Mouse (Mus musculus): ENCODE results near the gene Nkx1-2. TPM values are rescaled to one million over a fixed set of nuclear protein-coding genes. Genes with fewer than 3 reads are reported as not detected.

Gene Nkx1-2
- total RNA-seq, 2 experiments from 2014 or later, result not detected

DNA sequence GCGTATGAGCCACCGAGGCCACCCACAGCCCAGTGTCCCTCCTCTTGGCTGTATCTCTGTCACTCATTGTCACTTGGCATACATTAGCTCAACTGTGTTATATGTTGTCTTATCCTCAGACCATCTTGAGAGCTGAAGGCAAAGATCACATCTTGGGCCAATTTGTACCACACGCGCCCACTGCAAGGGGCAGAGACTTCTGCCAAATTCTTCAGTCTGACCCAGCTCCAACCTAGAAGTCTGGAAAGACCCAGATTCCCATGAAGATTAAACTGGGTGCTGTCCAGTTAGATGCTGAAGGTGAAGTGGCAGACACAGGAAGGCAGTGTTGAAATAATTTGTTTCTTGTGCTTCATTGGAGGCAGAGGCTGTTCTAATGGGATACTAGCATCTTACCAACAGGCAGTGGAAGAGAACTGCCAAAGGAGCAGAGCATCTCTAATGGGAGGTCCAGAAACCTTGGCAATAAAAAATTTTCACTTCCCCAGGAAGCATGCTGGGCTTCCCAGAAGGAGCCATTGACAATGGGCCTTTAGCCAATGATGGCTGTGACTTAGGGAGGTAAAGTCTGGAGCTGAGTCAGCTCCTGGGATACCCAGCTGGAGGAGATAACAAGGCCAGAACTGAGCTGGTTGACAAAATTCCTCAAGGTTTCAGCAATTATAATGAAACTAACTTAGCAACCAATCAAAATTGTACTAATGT lies 9.0 kb upstream of the Nkx1-2 start:
- no peak for DNase-seq (ENCODE audit: low spot score in 2 of 2)

DNA sequence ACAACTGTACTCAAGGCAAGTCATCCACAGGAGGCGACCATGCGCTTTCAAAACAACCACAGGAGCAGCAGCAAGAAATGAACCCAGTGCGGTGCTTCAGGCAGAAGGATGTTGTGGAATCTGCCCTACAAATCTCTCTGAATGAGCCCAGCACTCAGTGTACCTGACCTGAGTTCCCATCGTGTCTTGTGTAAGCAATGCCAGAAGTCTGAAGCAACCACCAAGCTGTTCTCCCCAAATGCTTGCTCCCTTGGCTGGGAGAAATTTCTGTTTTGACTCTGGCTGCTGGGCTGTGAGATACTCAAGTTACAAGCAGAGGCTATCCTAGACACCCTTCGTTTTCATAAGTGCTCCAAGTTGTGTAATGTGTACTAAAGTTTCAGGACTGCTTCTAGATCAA lies 6.3 kb upstream of the Nkx1-2 start:
- DNase-seq (ENCODE audit: low spot score in 2 of 2), result no peak

DNA sequence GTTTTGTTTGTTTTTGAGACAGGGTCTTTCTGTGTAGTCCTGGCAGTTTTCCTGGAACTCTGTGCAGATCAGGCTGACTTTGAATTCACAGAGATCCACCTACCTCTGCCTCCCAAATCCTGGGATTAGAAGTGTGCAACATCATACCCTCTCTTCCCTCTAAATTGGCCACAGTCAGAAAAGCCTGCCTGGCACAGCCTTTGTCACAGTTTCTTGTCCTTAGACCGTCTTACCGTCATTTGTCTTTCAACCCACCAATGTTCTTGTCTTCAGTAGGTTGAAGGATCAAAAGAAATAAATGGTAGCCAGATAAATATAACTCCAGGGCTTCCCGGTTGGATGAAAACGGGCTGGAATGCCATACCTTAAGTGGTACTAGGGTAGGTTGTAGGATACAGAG lies 5.3 kb upstream of the Nkx1-2 start:
- DNase-seq (ENCODE audit: low spot score in 2 of 2), result no peak

DNA sequence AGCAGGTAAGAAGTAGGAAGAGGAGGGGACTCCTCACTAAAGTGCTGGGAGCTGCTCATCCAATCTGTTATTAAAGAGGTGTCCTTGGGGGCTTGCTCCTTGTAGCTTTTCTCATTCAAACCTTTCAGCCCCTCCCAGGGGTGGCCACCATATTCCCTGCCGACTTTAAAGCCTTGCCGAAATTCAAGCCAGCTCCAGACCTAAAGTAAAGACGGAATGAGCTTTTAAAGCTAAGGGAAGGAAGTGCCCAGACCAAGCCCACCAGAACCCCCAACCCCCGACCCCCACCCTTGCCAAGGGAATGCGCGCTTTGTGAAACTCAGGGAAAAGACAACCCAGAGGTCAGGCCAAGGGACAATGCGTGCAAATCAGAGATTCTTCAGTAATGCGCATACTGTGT lies 1.5 kb upstream of the Nkx1-2 start:
- DNase-seq (ENCODE audit: low spot score in 2 of 2), result no peak

DNA sequence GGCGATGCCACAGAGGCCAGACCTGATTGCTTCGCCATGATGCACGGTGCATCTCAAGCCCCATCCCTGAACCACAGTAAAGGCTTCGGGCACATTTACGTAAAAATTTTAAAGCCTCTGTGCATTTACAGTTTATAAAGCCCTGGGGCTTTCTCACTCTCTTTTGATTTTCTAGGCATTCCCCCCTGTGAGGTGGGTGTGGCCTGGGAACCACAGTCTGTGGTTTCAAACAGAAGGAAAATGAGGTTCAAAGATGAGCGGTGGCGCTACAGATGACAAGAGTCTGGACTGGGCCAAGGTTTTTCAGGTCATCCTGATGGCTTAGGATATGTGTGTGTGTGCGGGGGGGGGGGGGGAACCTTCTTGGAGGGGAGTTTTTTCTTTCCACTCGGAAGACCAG lies 589 bp upstream of the Nkx1-2 start:
- DNase-seq (ENCODE audit: low spot score in 2 of 2), result no peak

- DNase-seq (ENCODE audit: low spot score in 2 of 2), result no peak
Observed at GRCm38 (mm10) chr7:132597251-132598041, 2.0 kb downstream of the Nkx1-2 start.

DNA sequence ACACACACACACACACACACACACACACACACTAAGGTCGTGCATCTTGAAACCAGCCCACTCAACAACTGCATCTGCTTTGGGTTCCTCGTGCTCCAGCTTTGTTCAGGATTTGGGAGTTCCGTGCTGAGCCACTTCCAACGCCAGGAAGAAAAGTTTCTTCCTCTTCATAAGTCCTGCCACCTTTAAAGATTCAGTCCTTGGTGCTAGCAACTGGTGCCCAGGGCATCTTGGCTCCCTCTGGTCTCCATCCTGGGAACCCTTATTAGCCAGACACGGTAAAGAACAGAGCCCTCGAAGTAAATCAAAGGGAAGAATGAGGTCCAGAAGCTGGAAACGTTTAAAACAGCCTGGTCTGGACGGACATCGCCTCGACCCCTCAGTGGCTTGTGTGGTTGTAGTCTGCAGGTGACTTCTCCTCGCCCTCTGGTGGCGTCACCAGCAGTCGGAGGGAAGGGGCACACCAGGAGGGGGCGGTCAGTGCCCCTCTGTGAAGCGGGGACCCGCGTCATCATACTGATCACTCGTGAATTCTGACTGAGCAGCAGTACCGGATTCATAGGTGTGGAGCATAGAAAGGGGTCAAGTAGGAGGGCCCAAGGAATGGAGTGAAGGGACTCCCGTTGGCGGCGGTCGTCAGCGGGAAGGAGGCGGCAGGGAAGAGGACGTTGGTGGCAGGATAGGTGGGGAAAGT lies 2.7 kb downstream of the Nkx1-2 start:
- DNase-seq (ENCODE audit: low spot score in 2 of 2), result no peak

DNA sequence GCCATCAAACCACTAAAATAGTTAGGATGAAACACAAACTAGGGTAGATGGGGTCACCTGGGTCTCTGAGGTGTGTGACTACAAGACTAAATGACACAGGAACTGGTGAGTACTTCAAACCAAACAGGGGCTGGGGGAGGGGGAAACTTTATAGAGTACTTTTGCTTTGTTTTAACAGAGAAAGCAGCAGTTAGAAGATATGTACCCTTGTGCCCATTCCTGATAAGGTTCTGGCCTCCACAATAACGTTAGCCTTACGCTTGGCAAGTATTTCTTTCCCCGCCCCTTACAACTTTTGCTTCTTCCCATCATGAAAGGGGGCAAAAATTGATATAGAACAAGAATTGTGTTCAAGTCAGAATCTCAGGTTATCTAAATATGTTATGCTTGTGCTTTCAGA lies 3.6 kb downstream of the Nkx1-2 start:
- no peak for DNase-seq (ENCODE audit: low spot score in 2 of 2)

DNA sequence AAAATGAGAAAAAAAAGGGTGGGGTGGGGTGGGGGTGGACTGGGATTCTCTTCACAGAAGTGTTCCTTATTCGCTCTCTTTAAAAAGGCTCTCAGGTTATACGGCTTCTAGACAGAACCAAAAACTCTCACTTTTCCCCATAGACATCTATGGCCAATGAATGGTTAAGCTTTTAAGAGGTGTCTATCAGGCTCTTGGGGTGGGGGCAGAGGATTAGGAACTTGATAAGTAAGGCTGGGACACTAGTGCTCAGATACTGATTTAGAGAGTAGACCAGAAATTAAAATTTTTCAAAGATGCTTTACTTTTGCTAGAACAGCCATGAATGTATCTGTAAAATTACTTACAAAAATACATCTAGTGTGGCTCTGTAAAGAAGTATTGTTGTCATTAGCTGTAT lies 5.1 kb downstream of the Nkx1-2 start:
- DNase-seq (ENCODE audit: low spot score in 2 of 2), result no peak

DNA sequence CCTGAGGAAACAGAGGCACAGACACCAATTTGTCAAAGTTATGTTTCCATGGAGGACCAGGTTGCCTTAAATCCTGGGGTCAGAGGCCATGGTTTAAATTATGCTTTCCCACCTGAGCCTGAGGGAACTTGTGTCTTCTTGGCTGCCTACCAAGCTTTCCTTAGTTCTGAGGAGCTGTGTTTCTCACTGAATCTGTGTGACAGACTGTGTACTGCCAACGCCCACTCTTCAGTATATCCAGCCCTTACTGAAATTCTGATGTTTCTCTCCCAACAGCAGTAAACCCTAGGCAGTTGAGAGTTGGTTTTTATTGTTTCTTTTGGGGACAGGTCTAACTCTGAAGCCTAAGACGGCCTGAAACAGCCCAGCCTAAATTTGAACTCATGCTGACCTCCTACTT lies 5.7 kb downstream of the Nkx1-2 start:
- no peak for DNase-seq (ENCODE audit: low spot score in 2 of 2)

DNA sequence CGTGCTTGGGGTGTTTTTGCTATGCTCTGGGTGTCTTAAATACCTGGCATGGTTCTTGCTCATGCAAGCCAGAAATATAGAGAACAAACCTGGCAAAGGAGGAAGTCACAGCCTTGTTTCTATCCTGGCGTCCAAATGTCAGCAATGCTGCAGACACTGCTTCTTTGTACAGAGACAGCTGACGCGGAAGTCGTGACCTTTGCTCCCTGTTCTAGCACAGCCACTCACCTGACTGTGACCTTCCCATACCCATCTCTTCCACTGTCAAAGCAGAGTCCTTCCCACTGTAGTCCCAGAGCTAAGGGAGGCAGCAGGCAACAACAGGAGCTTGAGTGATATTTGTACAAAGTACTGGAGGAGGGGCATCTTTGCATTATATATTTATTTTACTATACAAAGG lies 9.8 kb downstream of the Nkx1-2 start:
- no peak for DNase-seq (ENCODE audit: low spot score in 2 of 2)

DNA sequence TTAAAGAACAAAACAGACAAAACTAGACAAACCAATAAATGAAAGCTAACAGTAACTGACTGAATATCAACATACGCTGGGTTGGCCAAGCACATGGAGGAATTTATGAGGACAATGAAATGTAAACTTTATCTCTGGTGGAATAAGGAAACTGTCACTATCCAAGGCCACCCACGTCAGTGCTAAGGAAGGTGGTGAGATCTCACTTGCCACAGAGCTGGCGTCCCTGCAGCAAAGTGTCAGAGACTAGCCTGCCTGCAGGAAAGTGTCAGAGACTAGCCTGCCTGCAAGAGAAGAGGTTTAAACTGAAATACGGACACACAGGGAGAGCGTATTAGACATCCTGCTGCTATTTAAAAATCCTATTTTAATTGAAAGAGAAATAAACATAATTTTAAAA lies 12.3 kb downstream of the Nkx1-2 start:
- DNase-seq (ENCODE audit: low spot score in 2 of 2), result no peak

DNA sequence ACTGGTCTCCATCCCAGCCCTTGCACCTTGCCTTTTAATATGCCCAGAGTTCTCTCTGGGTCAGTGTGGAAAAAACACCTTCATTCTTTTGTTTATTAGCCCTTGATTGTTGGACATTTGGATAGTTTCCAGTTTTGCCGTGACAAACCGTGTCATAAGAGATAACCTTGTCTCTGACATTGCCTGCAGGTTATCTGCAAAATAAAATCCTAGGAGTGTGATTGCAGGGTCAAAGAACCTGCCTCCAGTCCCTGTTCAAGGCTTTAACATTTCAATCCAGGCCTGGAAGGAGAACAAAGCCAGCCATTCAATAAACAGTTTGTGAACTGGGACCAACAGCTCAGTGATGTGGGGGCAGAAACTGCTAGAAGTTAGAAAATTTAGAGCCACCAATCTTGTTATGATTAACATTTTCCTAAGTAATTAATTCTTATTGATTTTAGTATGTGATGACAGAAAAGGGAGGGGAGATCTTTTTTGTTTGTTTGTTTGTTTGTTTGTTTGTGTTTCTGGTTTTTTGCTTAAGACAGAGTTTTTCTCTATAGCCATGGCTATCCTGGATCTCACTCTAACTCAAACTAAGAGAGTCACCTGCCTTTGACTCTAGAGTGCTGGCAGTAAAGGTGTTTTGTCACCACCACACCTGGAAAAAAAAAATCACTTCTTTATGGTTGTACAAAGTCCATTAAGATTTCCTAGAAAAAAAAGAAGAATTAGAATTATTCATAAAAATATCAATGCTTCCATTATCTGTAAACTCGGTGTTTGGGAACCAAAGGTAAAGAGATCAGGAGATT lies 13.5 kb downstream of the Nkx1-2 start:
- no peak for DNase-seq (ENCODE audit: low spot score in 2 of 2)

- DNase-seq (ENCODE audit: low spot score in 2 of 2), result no peak
Observed at GRCm38 (mm10) chr7:132581441-132581840, 18.0 kb downstream of the Nkx1-2 start.

- DNase-seq (ENCODE audit: low spot score in 2 of 2), result no peak
Observed at GRCm38 (mm10) chr7:132580511-132580910, 18.9 kb downstream of the Nkx1-2 start.

GRCm38 (mm10) chr7:132576891-132577290 lies 22.5 kb downstream of the Nkx1-2 start:
- no peak for DNase-seq (ENCODE audit: low spot score in 2 of 2)

DNA sequence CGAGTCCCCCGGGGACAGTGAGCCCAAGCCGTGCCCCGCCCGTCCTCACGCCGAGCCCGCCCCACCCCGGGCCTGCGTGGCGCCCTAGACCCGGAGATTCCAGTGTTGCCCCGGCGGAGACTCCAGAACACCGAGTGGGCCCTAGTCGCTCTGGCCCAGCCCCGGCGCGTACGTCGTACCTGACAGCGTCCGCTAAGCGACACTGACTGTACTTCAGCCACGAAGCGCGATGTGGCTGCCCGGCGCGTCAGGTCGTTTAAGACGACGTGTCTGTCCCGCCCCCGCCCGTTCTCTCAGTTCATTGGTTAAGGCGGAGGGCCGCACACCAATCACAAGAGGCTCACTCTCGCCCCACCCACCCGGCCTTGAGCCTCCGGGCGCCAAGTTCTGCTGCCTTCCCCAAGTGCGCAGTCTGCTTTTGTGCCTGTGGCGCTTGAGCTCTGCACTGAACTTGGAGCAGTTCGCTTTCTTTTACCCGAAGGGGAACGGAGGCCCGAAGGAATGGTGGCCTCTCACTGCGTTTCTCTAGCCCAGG lies 23.3 kb downstream of the Nkx1-2 start, which contains the start of gene Oat:
Gene Oat, minus strand, starts transcription at position 283 of the 535 bp plus-strand sequence.
- peak; percentile 86 to 89 for DNase-seq (ENCODE audit: low spot score in 2 of 2)

GRCm38 (mm10) chr7:132575623-132576022 lies 23.8 kb downstream of the Nkx1-2 start:
- DNase-seq (ENCODE audit: low spot score in 2 of 2), result peak; percentile 72 to 83

DNA sequence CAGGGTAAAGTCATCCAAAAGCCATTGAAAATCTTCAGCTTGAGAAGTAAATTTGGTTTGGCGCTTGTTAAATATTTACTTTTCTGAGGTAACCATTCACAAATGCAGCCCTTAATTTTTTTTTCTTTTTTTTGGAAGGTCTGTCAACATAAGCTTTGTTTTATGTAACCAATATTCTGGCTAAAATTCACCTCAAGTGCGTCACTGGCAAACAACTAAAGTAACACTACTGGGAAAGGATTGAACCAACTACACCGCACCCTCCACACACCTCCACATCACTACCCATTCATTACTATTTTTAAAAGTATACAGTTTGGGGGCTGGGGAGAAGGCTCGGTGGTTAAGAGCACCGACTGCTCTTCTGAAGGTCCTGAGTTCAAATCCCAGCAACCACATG lies 24.8 kb downstream of the Nkx1-2 start:
- DNase-seq (ENCODE audit: low spot score in 2 of 2), result no peak

DNA sequence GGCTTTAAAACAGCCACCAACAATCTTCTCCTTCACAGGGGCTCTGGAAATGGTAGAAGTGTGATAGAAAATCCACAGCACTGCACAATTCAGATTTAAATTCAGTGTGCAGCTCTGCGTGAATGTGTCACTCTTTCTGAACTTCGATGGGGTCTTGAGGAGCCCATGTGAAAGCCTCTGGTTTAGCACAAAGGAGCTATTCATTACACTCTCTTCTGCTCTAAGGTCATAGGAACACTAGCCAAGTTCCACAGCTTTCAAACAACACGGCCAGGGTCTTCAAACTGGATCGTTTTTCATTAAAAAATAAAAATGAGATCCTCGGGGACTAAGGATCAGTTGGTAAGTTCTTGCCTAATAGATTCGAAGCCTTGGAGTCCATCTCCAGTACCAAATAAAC lies 26.2 kb downstream of the Nkx1-2 start:
- DNase-seq (ENCODE audit: low spot score in 2 of 2), result no peak

DNA sequence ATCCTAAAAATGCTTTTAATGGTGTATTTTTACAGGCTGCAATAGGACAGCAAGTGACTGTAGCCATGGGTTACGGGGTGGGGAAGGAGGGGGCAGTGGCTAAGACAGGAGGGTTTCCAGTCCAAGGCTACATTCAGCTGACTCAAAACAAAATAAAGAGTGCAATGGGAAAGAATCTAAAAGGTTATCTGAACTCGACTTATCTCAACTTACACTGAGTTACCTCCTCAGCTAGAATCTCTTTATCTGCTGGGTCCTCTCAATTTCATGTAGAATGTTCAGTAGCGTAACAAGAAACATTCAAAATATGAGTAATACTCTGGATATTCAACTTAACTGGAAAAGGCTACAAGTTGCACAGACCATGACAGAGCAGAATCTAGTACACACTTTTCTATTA lies 26.7 kb downstream of the Nkx1-2 start:
- no peak for DNase-seq (ENCODE audit: low spot score in 2 of 2)
